Mouse (Mus musculus) intestine, embryonic 16.5 days (tissue): ENCODE results near the gene Olfr78. TPM values are rescaled to one million over a fixed set of nuclear protein-coding genes. Genes with fewer than 3 reads are reported as not detected.

Source experiments
- ATAC-seq: fragments of 200-750 bp; cut with Nextera tagmentation; 2 replicates; pipeline ENCODE4 v1.8.0; 2017; ENCODE audit warnings: moderate TSS enrichment, moderate library complexity
- H3K27ac ChIP-seq: fragments of 300-500 bp; sonication (generic); 2 replicates; pipeline ENCODE4 v1.5.1; 2014; ENCODE audit warnings: mild to moderate bottlenecking, low read length
- H3K27me3 ChIP-seq: fragments of 300-500 bp; sonication (generic); replicated peaks from 2 replicates; pipeline ENCODE4 v1.6.1; 2014; ENCODE audit warnings: low read length, control low read depth, mixed read lengths; ENCODE audit not compliant: control insufficient read depth, insufficient read depth
- H3K36me3 ChIP-seq: fragments of 300-500 bp; sonication (generic); 2 replicates; pipeline ENCODE4 v1.6.1; 2014; ENCODE audit warnings: low read length, control low read depth; ENCODE audit not compliant: control insufficient read depth, insufficient read depth
- H3K4me1 ChIP-seq: fragments of 300-500 bp; sonication (generic); 2 replicates; pipeline ENCODE4 v1.6.1; 2014; ENCODE audit warnings: low read length, control low read depth, mixed read lengths; ENCODE audit not compliant: control insufficient read depth, insufficient read depth
- H3K4me2 ChIP-seq: fragments of 300-500 bp; sonication (generic); 2 replicates; pipeline ENCODE4 v1.6.1; 2014; ENCODE audit warnings: low read depth, low read length, control low read depth
- H3K4me3 ChIP-seq: fragments of 300-500 bp; sonication (generic); 2 replicates; pipeline ENCODE4 v1.5.1; 2014; ENCODE audit warnings: mild to moderate bottlenecking, low read length
- H3K9ac ChIP-seq: fragments of 300-500 bp; sonication (generic); 2 replicates; pipeline ENCODE4 v1.6.1; 2014; ENCODE audit warnings: low read depth, low read length
- H3K9me3 ChIP-seq: fragments of 300-500 bp; sonication (generic); 2 replicates; pipeline ENCODE4 v1.6.1; 2016; ENCODE audit warnings: low read length, control low read depth; ENCODE audit not compliant: control insufficient read depth
- WGBS: fragments of 180-500 bp; shearing (Covaris S2); extraction: QIAGEN DNeasy Blood & Tissue Kit; methylation state at CpG from one replicate; pipeline ENCODE4 v1.1.7; 2014; 5-methylcytosine and 5-hydroxymethylcytosine counted together
- polyA plus RNA-seq: library from polyadenylated mRNA; unstranded; fragments of >200 nt; fragmentation: Nextera tagmentation; extraction: Ambion mirVana; gene quantifications from 2 replicates; pipeline ENCODE4 v1.2.1, GENCODE M21; 2015

The Olfr78 gene
- polyA plus RNA-seq: 0.39 and 0.58 TPM in 2 replicates

GRCm38 (mm10) chr7:102759266-102759665 lies at the start of gene Olfr78, which contains the start of gene Olfr560:
Gene Olfr78 (minus strand): TSS chr7:102759471.
Gene Olfr560 (minus strand): TSS chr7:102759366.
- Histone ChIP-seq H3K4me3 (no peak within 1 kb of the TSS), H3K27ac (no peak within 1 kb of the TSS), H3K4me1 (no peaks in the 10 kb centered on the region), H3K9ac (no peak within 1 kb of the TSS), H3K36me3 (no peaks in the 10 kb centered on the region), H3K9me3 (no peaks in the 10 kb centered on the region), H3K4me2 (no peak within 1 kb of the TSS), H3K27me3 (no peaks in the 10 kb centered on the region)
- ATAC-seq: no peak
- 68% methylated on average over 4 of the region's 4 CpGs for WGBS

- H3K27ac ChIP-seq: no peak within 1 kb of the TSS
- ATAC-seq: no peak
- H3K4me3 ChIP-seq: no peak within 1 kb of the TSS
- H3K9me3 ChIP-seq: no peaks in the 10 kb centered on the region
- H3K27me3 ChIP-seq: no peaks in the 10 kb centered on the region
- H3K4me2 ChIP-seq: no peak within 1 kb of the TSS
- no peaks in the 10 kb centered on the region for H3K36me3 ChIP-seq
- H3K9ac ChIP-seq: no peak within 1 kb of the TSS
- H3K4me1 ChIP-seq: no peaks in the 10 kb centered on the region
Observed at GRCm38 (mm10) chr7:102803180-102803579, 43.9 kb upstream of the Olfr78 start, which contains the start of gene Olfr564. Gene Olfr564 (plus strand): TSS chr7:102803480.

GRCm38 (mm10) chr7:102770921-102771320 lies 11.7 kb upstream of the Olfr78 start, which contains the start of gene Olfr561:
Gene Olfr561 (plus strand): TSS chr7:102771221.
- Histone ChIP-seq H3K36me3 (no peaks in the 10 kb centered on the region), H3K4me1 (no peaks in the 10 kb centered on the region), H3K9ac (no peak within 1 kb of the TSS), H3K4me2 (no peak within 1 kb of the TSS), H3K4me3 (no peak within 1 kb of the TSS), H3K27me3 (no peaks in the 10 kb centered on the region), H3K27ac (no peak within 1 kb of the TSS), H3K9me3 (no peaks in the 10 kb centered on the region)
- ATAC-seq: no peak
- WGBS: 74% methylated on average over 2 of the region's 2 CpGs

GRCm38 (mm10) chr7:102752086-102752485 lies 7.2 kb downstream of the Olfr78 start:
- ATAC-seq: no peak
- Histone ChIP-seq H3K27ac (no peak overlapping the region), H3K27me3 (no peaks in the 10 kb centered on the region), H3K4me2 (no peak overlapping the region), H3K4me1 (no peaks in the 10 kb centered on the region), H3K9ac (no peak overlapping the region), H3K4me3 (no peak overlapping the region), H3K9me3 (no peaks in the 10 kb centered on the region), H3K36me3 (no peaks in the 10 kb centered on the region)
- 15% methylated on average over 1 of the region's 1 CpGs for WGBS

- Histone ChIP-seq H3K4me2 (no peak overlapping the region), H3K4me3 (no peak overlapping the region), H3K9me3 (no peaks in the 10 kb centered on the region), H3K27ac (no peak overlapping the region), H3K36me3 (no peaks in the 10 kb centered on the region), H3K9ac (no peak overlapping the region), H3K27me3 (no peaks in the 10 kb centered on the region), H3K4me1 (no peaks in the 10 kb centered on the region)
- no peak for ATAC-seq
- WGBS: 36% methylated on average over 2 of the region's 2 CpGs
Observed at GRCm38 (mm10) chr7:102737705-102738104, 21.6 kb downstream of the Olfr78 start.

- Histone ChIP-seq H3K36me3 (no peaks in the 10 kb centered on the region), H3K27ac (no peak overlapping the region), H3K9ac (no peak overlapping the region), H3K4me2 (no peak overlapping the region), H3K4me1 (no peaks in the 10 kb centered on the region), H3K9me3 (no peaks in the 10 kb centered on the region), H3K27me3 (no peaks in the 10 kb centered on the region), H3K4me3 (no peak overlapping the region)
- ATAC-seq: no peak
- WGBS: 44% methylated on average over 1 of the region's 1 CpGs
Observed at GRCm38 (mm10) chr7:102733793-102734192, 25.5 kb downstream of the Olfr78 start.

GRCm38 (mm10) chr7:102727391-102727790 lies 31.9 kb downstream of the Olfr78 start, which contains the start of gene Olfr559:
Gene Olfr559 (minus strand): TSS chr7:102727491.
- H3K36me3 ChIP-seq: no peaks in the 10 kb centered on the region
- H3K4me3 ChIP-seq: no peak within 1 kb of the TSS
- no peaks in the 10 kb centered on the region for H3K27me3 ChIP-seq
- no peak within 1 kb of the TSS for H3K27ac ChIP-seq
- no peaks in the 10 kb centered on the region for H3K4me1 ChIP-seq
- H3K9me3 ChIP-seq: no peaks in the 10 kb centered on the region
- H3K4me2 ChIP-seq: no peak within 1 kb of the TSS
- H3K9ac ChIP-seq: no peak within 1 kb of the TSS
- no peak for ATAC-seq

GRCm38 (mm10) chr7:102718970-102719369 lies 40.3 kb downstream of the Olfr78 start, which contains the start of gene Olfr33:
Gene Olfr33 (minus strand): TSS chr7:102719070.
- Histone ChIP-seq H3K4me3 (no peak within 1 kb of the TSS), H3K9me3 (no peaks in the 10 kb centered on the region), H3K27me3 (no peaks in the 10 kb centered on the region), H3K36me3 (no peaks in the 10 kb centered on the region), H3K4me2 (no peak within 1 kb of the TSS), H3K27ac (no peak within 1 kb of the TSS), H3K4me1 (no peaks in the 10 kb centered on the region), H3K9ac (no peak within 1 kb of the TSS)
- no peak for ATAC-seq
- WGBS: 47% methylated on average over 1 of the region's 1 CpGs

- no peaks in the 10 kb centered on the region for H3K9me3 ChIP-seq
- ATAC-seq: no peak
Observed at GRCm38 (mm10) chr7:102701915-102702314, 57.4 kb downstream of the Olfr78 start, which contains the start of gene Olfr558. Gene Olfr558 (plus strand): TSS chr7:102702215.

GRCm38 (mm10) chr7:102698461-102698860 lies 60.8 kb downstream of the Olfr78 start:
- ATAC-seq: no peak

More at GRCm38 (mm10) chr7:102701915-102702314, 57.4 kb downstream of the Olfr78 start, which contains the start of gene Olfr558:
- Histone ChIP-seq H3K4me2 (no peak within 1 kb of the TSS), H3K36me3 (no peaks in the 10 kb centered on the region), H3K27me3 (no peaks in the 10 kb centered on the region), H3K9ac (no peak within 1 kb of the TSS), H3K4me3 (no peak within 1 kb of the TSS), H3K4me1 (no peaks in the 10 kb centered on the region), H3K27ac (no peak within 1 kb of the TSS)

More at GRCm38 (mm10) chr7:102698461-102698860, 60.8 kb downstream of the Olfr78 start:
- Histone ChIP-seq H3K27me3 (no peaks in the 10 kb centered on the region), H3K9ac (no peak overlapping the region), H3K27ac (no peak overlapping the region), H3K36me3 (no peaks in the 10 kb centered on the region), H3K4me1 (no peaks in the 10 kb centered on the region), H3K4me2 (no peak overlapping the region), H3K4me3 (no peak overlapping the region), H3K9me3 (no peaks in the 10 kb centered on the region)
- 91% methylated on average over 7 of the region's 7 CpGs for WGBS
